Mouse (Mus musculus): ENCODE data around the gene Shc3. TPM values are rescaled to one million over a fixed set of nuclear protein-coding genes. Genes with fewer than 3 reads are reported as not detected.
A peak's percentile ranks its signal among the peaks of the same experiment; 100 is the strongest.

Shc3 gene
- polyA plus RNA-seq, 1 experiment from 2014 or later = 0.43 TPM

GRCm38 (mm10) chr13:51566371-51567077 lies 2.7 kb downstream of the Shc3 start:
- H3K4me1 ChIP-seq (replicated peaks; ENCODE audit: control insufficient read depth, insufficient read depth, low read length) = peaks cover 15% of the 10 kb centered on the region
- no peaks in the 10 kb centered on the region for H3K36me3 ChIP-seq (ENCODE audit: control insufficient read depth, insufficient read depth, low read length)
- peak overlapping the region; percentile 41 for H3K4me3 ChIP-seq (ENCODE audit: low read depth, low read length)
- H3K27me3 ChIP-seq (replicated peaks; ENCODE audit: control insufficient read depth, insufficient read depth, low read length) = peaks cover 70% of the 10 kb centered on the region
- no peak for ATAC-seq (replicated peaks; ENCODE audit: low FRiP score, low TSS enrichment, low read depth)
- H3K9me3 ChIP-seq (ENCODE audit: control insufficient read depth, low read length) = no peaks in the 10 kb centered on the region
- peak; percentile 60 for DNase-seq (ENCODE audit: low spot score)
- WGBS = 10% methylated on average over 22 of the region's 22 CpGs
- no peak overlapping the region for H3K27ac ChIP-seq (ENCODE audit: low read depth)
- H3K9ac ChIP-seq (ENCODE audit: low read length) = peak overlapping the region; percentile 35; the same call in 1 of the 2 replicates
- H3K4me2 ChIP-seq (ENCODE audit: low read length) = peak overlapping the region; percentile 85

GRCm38 (mm10) chr13:51564741-51565140 lies 4.5 kb downstream of the Shc3 start:
- Histone ChIP-seq H3K4me3 (ENCODE audit: low read depth, low read length) (no peak overlapping the region), H3K4me1 (replicated peaks; ENCODE audit: control insufficient read depth, insufficient read depth, low read length) (peaks cover 10% of the 10 kb centered on the region), H3K27me3 (replicated peaks; ENCODE audit: control insufficient read depth, insufficient read depth, low read length) (peaks cover 53% of the 10 kb centered on the region), H3K9ac (ENCODE audit: low read length) (no peak overlapping the region), H3K27ac (ENCODE audit: low read depth) (no peak overlapping the region), H3K36me3 (ENCODE audit: control insufficient read depth, insufficient read depth, low read length) (no peaks in the 10 kb centered on the region), H3K4me2 (ENCODE audit: low read length) (no peak overlapping the region), H3K9me3 (ENCODE audit: control insufficient read depth, low read length) (no peaks in the 10 kb centered on the region)
- DNase-seq (ENCODE audit: low spot score) (no peak), ATAC-seq (replicated peaks; ENCODE audit: low FRiP score, low TSS enrichment, low read depth) (no peak)
- 56% methylated on average over 6 of the region's 6 CpGs for WGBS

- Histone ChIP-seq H3K36me3 (ENCODE audit: control insufficient read depth, insufficient read depth, low read length) (no peaks in the 10 kb centered on the region), H3K9me3 (ENCODE audit: control insufficient read depth, low read length) (no peaks in the 10 kb centered on the region), H3K4me3 (ENCODE audit: low read depth, low read length) (no peak overlapping the region), H3K4me2 (ENCODE audit: low read length) (no peak overlapping the region), H3K9ac (ENCODE audit: low read length) (no peak overlapping the region), H3K4me1 (replicated peaks; ENCODE audit: control insufficient read depth, insufficient read depth, low read length) (no peaks in the 10 kb centered on the region), H3K27ac (ENCODE audit: low read depth) (no peak overlapping the region), H3K27me3 (replicated peaks; ENCODE audit: control insufficient read depth, insufficient read depth, low read length) (no peaks in the 10 kb centered on the region)
- WGBS = 79% methylated on average over 11 of the region's 11 CpGs
- DNase-seq (ENCODE audit: low spot score) (no peak), ATAC-seq (replicated peaks; ENCODE audit: low FRiP score, low TSS enrichment, low read depth) (no peak)
These were observed 15.9 kb downstream of the Shc3 start for GRCm38 (mm10) chr13:51553343-51553742.

GRCm38 (mm10) chr13:51552233-51552632 lies 17.0 kb downstream of the Shc3 start:
- no peaks in the 10 kb centered on the region for H3K4me1 ChIP-seq (replicated peaks; ENCODE audit: control insufficient read depth, insufficient read depth, low read length)
- no peak overlapping the region for H3K4me2 ChIP-seq (ENCODE audit: low read length)
- H3K9me3 ChIP-seq (ENCODE audit: control insufficient read depth, low read length) = no peaks in the 10 kb centered on the region
- 52% methylated on average over 3 of the region's 3 CpGs for WGBS
- no peak overlapping the region for H3K4me3 ChIP-seq (ENCODE audit: low read depth, low read length)
- ATAC-seq (replicated peaks; ENCODE audit: low FRiP score, low TSS enrichment, low read depth) = no peak
- no peak overlapping the region for H3K9ac ChIP-seq (ENCODE audit: low read length)
- H3K27ac ChIP-seq (ENCODE audit: low read depth) = no peak overlapping the region
- no peaks in the 10 kb centered on the region for H3K27me3 ChIP-seq (replicated peaks; ENCODE audit: control insufficient read depth, insufficient read depth, low read length)
- no peak for DNase-seq (ENCODE audit: low spot score)
- no peaks in the 10 kb centered on the region for H3K36me3 ChIP-seq (ENCODE audit: control insufficient read depth, insufficient read depth, low read length)

- Histone ChIP-seq H3K4me1 (replicated peaks; ENCODE audit: control insufficient read depth, insufficient read depth, low read length) (no peaks in the 10 kb centered on the region), H3K4me2 (ENCODE audit: low read length) (no peak overlapping the region), H3K27me3 (replicated peaks; ENCODE audit: control insufficient read depth, insufficient read depth, low read length) (no peaks in the 10 kb centered on the region), H3K9me3 (ENCODE audit: control insufficient read depth, low read length) (no peaks in the 10 kb centered on the region), H3K27ac (ENCODE audit: low read depth) (no peak overlapping the region), H3K9ac (ENCODE audit: low read length) (no peak overlapping the region), H3K4me3 (ENCODE audit: low read depth, low read length) (no peak overlapping the region), H3K36me3 (ENCODE audit: control insufficient read depth, insufficient read depth, low read length) (no peaks in the 10 kb centered on the region)
- no peak for DNase-seq (ENCODE audit: low spot score)
- ATAC-seq (replicated peaks; ENCODE audit: low FRiP score, low TSS enrichment, low read depth) = no peak
- 78% methylated on average over 3 of the region's 3 CpGs for WGBS
These were observed 17.4 kb downstream of the Shc3 start for GRCm38 (mm10) chr13:51551824-51552223.

- 88% methylated on average over 8 of the region's 8 CpGs for WGBS
- Histone ChIP-seq H3K9me3 (ENCODE audit: control insufficient read depth, low read length) (no peaks in the 10 kb centered on the region), H3K4me2 (ENCODE audit: low read length) (no peak overlapping the region), H3K9ac (ENCODE audit: low read length) (no peak overlapping the region), H3K27me3 (replicated peaks; ENCODE audit: control insufficient read depth, insufficient read depth, low read length) (no peaks in the 10 kb centered on the region), H3K36me3 (ENCODE audit: control insufficient read depth, insufficient read depth, low read length) (no peaks in the 10 kb centered on the region), H3K4me1 (replicated peaks; ENCODE audit: control insufficient read depth, insufficient read depth, low read length) (no peaks in the 10 kb centered on the region), H3K27ac (ENCODE audit: low read depth) (no peak overlapping the region), H3K4me3 (ENCODE audit: low read depth, low read length) (no peak overlapping the region)
- DNase-seq (ENCODE audit: low spot score) = no peak
- ATAC-seq (replicated peaks; ENCODE audit: low FRiP score, low TSS enrichment, low read depth) = no peak
These were observed 29.4 kb downstream of the Shc3 start for GRCm38 (mm10) chr13:51539816-51540215.

GRCm38 (mm10) chr13:51535326-51535725 lies 33.9 kb downstream of the Shc3 start:
- no peak overlapping the region for H3K4me3 ChIP-seq (ENCODE audit: low read depth, low read length)

GRCm38 (mm10) chr13:51526480-51526879 lies 42.7 kb downstream of the Shc3 start:
- DNase-seq (ENCODE audit: low spot score) (no peak), ATAC-seq (replicated peaks; ENCODE audit: low FRiP score, low TSS enrichment, low read depth) (no peak)
- WGBS = 59% methylated on average over 7 of the region's 7 CpGs
- Histone ChIP-seq H3K4me1 (replicated peaks; ENCODE audit: control insufficient read depth, insufficient read depth, low read length) (no peaks in the 10 kb centered on the region), H3K36me3 (ENCODE audit: control insufficient read depth, insufficient read depth, low read length) (no peaks in the 10 kb centered on the region), H3K4me3 (ENCODE audit: low read depth, low read length) (no peak overlapping the region), H3K4me2 (ENCODE audit: low read length) (no peak overlapping the region), H3K9ac (ENCODE audit: low read length) (no peak overlapping the region), H3K27ac (ENCODE audit: low read depth) (no peak overlapping the region), H3K27me3 (replicated peaks; ENCODE audit: control insufficient read depth, insufficient read depth, low read length) (no peaks in the 10 kb centered on the region), H3K9me3 (ENCODE audit: control insufficient read depth, low read length) (no peaks in the 10 kb centered on the region)

More at GRCm38 (mm10) chr13:51535326-51535725, 33.9 kb downstream of the Shc3 start:
- WGBS = 89% methylated on average over 7 of the region's 7 CpGs
- ATAC-seq (replicated peaks; ENCODE audit: low FRiP score, low TSS enrichment, low read depth) (no peak), DNase-seq (ENCODE audit: low spot score) (no peak)
- no peaks in the 10 kb centered on the region for H3K36me3 ChIP-seq (ENCODE audit: control insufficient read depth, insufficient read depth, low read length)
- H3K4me2 ChIP-seq (ENCODE audit: low read length) = no peak overlapping the region
- no peaks in the 10 kb centered on the region for H3K4me1 ChIP-seq (replicated peaks; ENCODE audit: control insufficient read depth, insufficient read depth, low read length)
- no peaks in the 10 kb centered on the region for H3K27me3 ChIP-seq (replicated peaks; ENCODE audit: control insufficient read depth, insufficient read depth, low read length)
- no peak overlapping the region for H3K9ac ChIP-seq (ENCODE audit: low read length)
- no peak overlapping the region for H3K27ac ChIP-seq (ENCODE audit: low read depth)
- H3K9me3 ChIP-seq (ENCODE audit: control insufficient read depth, low read length) = no peaks in the 10 kb centered on the region

GRCm38 (mm10) chr13:51524316-51524715 lies 44.9 kb downstream of the Shc3 start:
- Histone ChIP-seq H3K36me3 (ENCODE audit: control insufficient read depth, insufficient read depth, low read length) (no peaks in the 10 kb centered on the region), H3K9me3 (ENCODE audit: control insufficient read depth, low read length) (no peaks in the 10 kb centered on the region), H3K9ac (ENCODE audit: low read length) (no peak overlapping the region), H3K4me1 (replicated peaks; ENCODE audit: control insufficient read depth, insufficient read depth, low read length) (no peaks in the 10 kb centered on the region), H3K27ac (ENCODE audit: low read depth) (no peak overlapping the region), H3K4me3 (ENCODE audit: low read depth, low read length) (no peak overlapping the region), H3K4me2 (ENCODE audit: low read length) (no peak overlapping the region), H3K27me3 (replicated peaks; ENCODE audit: control insufficient read depth, insufficient read depth, low read length) (no peaks in the 10 kb centered on the region)
- DNase-seq (ENCODE audit: low spot score) = no peak
- WGBS = 86% methylated on average over 4 of the region's 4 CpGs
- ATAC-seq (replicated peaks; ENCODE audit: low FRiP score, low TSS enrichment, low read depth) = no peak
